Mouse (Mus musculus) cortical plate, adult 2 months (tissue): ENCODE measurements around the gene Cntnap4. TPM values are rescaled to one million over a fixed set of nuclear protein-coding genes. Genes with fewer than 3 reads are reported as not detected.

Experiments used
- H3K27ac ChIP-seq: fragments of 200-500 bp; 2 replicates; pipeline ENCODE4 v1.5.1; 2012; ENCODE audit warnings: low read length, control low read depth, inconsistent platforms; ENCODE audit not compliant: insufficient read depth
- H3K4me1 ChIP-seq: fragments of 200-500 bp; 2 replicates; pipeline ENCODE4 v1.6.1; 2011; ENCODE audit warnings: low read length; ENCODE audit not compliant: control insufficient read depth, insufficient read depth
- H3K4me3 ChIP-seq: fragments of 200-500 bp; 2 replicates; pipeline ENCODE4 v1.5.1; 2011; ENCODE audit warnings: mild to moderate bottlenecking, low read length, control low read depth; ENCODE audit not compliant: insufficient read depth
- CTCF ChIP-seq: fragments of 200-500 bp; IDR thresholded peaks from 2 replicates; pipeline ENCODE4 v1.5.1; 2011; ENCODE audit warnings: mild to moderate bottlenecking, control low read depth, low read length; ENCODE audit not compliant: insufficient read depth; ENCODE audit errors: extremely low read depth
- POLR2A ChIP-seq: fragments of 200-500 bp; IDR thresholded peaks from 2 replicates; pipeline ENCODE4 v1.6.1; 2011; ENCODE audit warnings: mild to moderate bottlenecking, low read length, control low read depth; ENCODE audit not compliant: insufficient read depth; ENCODE audit errors: extremely low read depth
- polyA plus RNA-seq: library from polyadenylated mRNA; depleted of rRNA; stranded (reverse); fragments of >200 nt; gene quantifications from 2 replicates; pipeline ENCODE4 v1.2.3, GENCODE M21; 2012; rRNA removed

Cntnap4 gene
- polyA plus RNA-seq: 7.9 and 8.8 TPM in 2 replicates

GRCm38 (mm10) chr8:112569471-112570141, at the start of gene Cntnap4:
Gene Cntnap4 (plus strand): TSS chr8:112570043.
- peak within 1 kb of the TSS; percentile 39; the same call in 1 of the 2 replicates for H3K27ac ChIP-seq
- peak within 1 kb of the TSS; percentile 69 for H3K4me3 ChIP-seq
- 0 out of 2 replicates have a peak, but pooled peaks cover 2% of the 10 kb centered on the region for H3K4me1 ChIP-seq
- TF ChIP-seq CTCF (no peak), POLR2A (peak; percentile 59; the same call in 1 of the 2 replicates)

GRCm38 (mm10) chr8:112557376-112557775, 12.5 kb upstream of the Cntnap4 start:
- Histone ChIP-seq H3K4me1 (no peaks in the 10 kb centered on the region), H3K4me3 (no peak overlapping the region), H3K27ac (no peak overlapping the region)
- TF ChIP-seq POLR2A: no peak
- no peak for TF ChIP-seq CTCF

GRCm38 (mm10) chr8:112570541-112570940, 698 bp downstream of the Cntnap4 start:
- Histone ChIP-seq H3K4me3 (peak overlapping the region; percentile 69), H3K27ac (no peak overlapping the region), H3K4me1 (0 out of 2 replicates have a peak, but pooled peaks cover 2% of the 10 kb centered on the region)
- TF ChIP-seq CTCF (no peak), POLR2A (no peak)

- Histone ChIP-seq H3K4me3 (peak overlapping the region; percentile 6; the same call in 1 of the 2 replicates), H3K27ac (no peak overlapping the region), H3K4me1 (0 out of 2 replicates have a peak, but pooled peaks cover 2% of the 10 kb centered on the region)
- TF ChIP-seq CTCF: peak; percentile 93
- no peak for TF ChIP-seq POLR2A
These were observed 1.6 kb downstream of the Cntnap4 start for GRCm38 (mm10) chr8:112571337-112571904.

GRCm38 (mm10) chr8:112581473-112581872, 11.6 kb downstream of the Cntnap4 start:
- TF ChIP-seq CTCF (no peak), POLR2A (no peak)

GRCm38 (mm10) chr8:112583440-112583839, 13.6 kb downstream of the Cntnap4 start:
- H3K4me1 ChIP-seq: no peaks in the 10 kb centered on the region
- H3K4me3 ChIP-seq: no peak overlapping the region
- no peak overlapping the region for H3K27ac ChIP-seq
- no peak for TF ChIP-seq CTCF
- no peak for TF ChIP-seq POLR2A

More at GRCm38 (mm10) chr8:112581473-112581872, 11.6 kb downstream of the Cntnap4 start:
- H3K4me1 ChIP-seq: no peaks in the 10 kb centered on the region
- H3K27ac ChIP-seq: no peak overlapping the region
- H3K4me3 ChIP-seq: no peak overlapping the region

- H3K4me1 ChIP-seq: no peaks in the 10 kb centered on the region
- TF ChIP-seq CTCF: no peak
- TF ChIP-seq POLR2A: no peak
- peak overlapping the region; percentile 20; the same call in 1 of the 2 replicates for H3K4me3 ChIP-seq
- peak overlapping the region; percentile 22; the same call in 1 of the 2 replicates for H3K27ac ChIP-seq
These were observed 18.7 kb downstream of the Cntnap4 start for GRCm38 (mm10) chr8:112588357-112589051.

GRCm38 (mm10) chr8:112589052-112589389, 19.2 kb downstream of the Cntnap4 start:
- Histone ChIP-seq H3K4me3 (peak overlapping the region; percentile 20; the same call in 1 of the 2 replicates), H3K27ac (peak overlapping the region; percentile 22; the same call in 1 of the 2 replicates), H3K4me1 (no peaks in the 10 kb centered on the region)
- TF ChIP-seq POLR2A (no peak), CTCF (no peak)

GRCm38 (mm10) chr8:112596023-112596776, 26.4 kb downstream of the Cntnap4 start:
- no peak overlapping the region for H3K27ac ChIP-seq
- H3K4me3 ChIP-seq: no peak overlapping the region
- TF ChIP-seq POLR2A (no peak), CTCF (no peak)
- H3K4me1 ChIP-seq: no peaks in the 10 kb centered on the region
